Comparison of ENCODE assay signal across 26 mouse cellular contexts in genomic region chr7:71287441-71287840, GRCm38 (mm10).
"Had no signal": no experiment of that assay in that cellular context is flagged by ENCODE, and none has a peak within 500 bp of the region (broad histone marks: within the 10 kb centered on the region; RNA-seq: fewer than 3 reads in every experiment).

No protein-coding gene starts in this region.

- ATAC-seq: forebrain, embryonic 13.5 days; forebrain, embryonic 14.5 days; forebrain, embryonic 15.5 days; forebrain, embryonic 16.5 days; forebrain, postnatal 0 days had no signal

- H3K9ac ChIP-seq: embryonic facial prominence, embryonic 12.5 days; embryonic facial prominence, embryonic 13.5 days; embryonic facial prominence, embryonic 15.5 days; forebrain, embryonic 12.5 days; forebrain, embryonic 13.5 days; forebrain, embryonic 15.5 days; forebrain, postnatal 0 days had no signal

- H3K27ac ChIP-seq: embryonic facial prominence, embryonic 10.5 days; embryonic facial prominence, embryonic 12.5 days; embryonic facial prominence, embryonic 13.5 days; embryonic facial prominence, embryonic 15.5 days; forebrain, embryonic 10.5 days; forebrain, embryonic 12.5 days; forebrain, embryonic 13.5 days; forebrain, embryonic 15.5 days; gastrocnemius, adult 2 months; heart, adult 2 months; heart, embryonic 10.5 days had no signal

- H3K27me3 ChIP-seq: embryonic facial prominence, embryonic 12.5 days; embryonic facial prominence, embryonic 13.5 days; embryonic facial prominence, embryonic 15.5 days; forebrain, embryonic 12.5 days; forebrain, embryonic 13.5 days; forebrain, embryonic 15.5 days had no signal

- H3K4me2 ChIP-seq: embryonic facial prominence, embryonic 12.5 days; embryonic facial prominence, embryonic 13.5 days; embryonic facial prominence, embryonic 15.5 days; forebrain, embryonic 12.5 days; forebrain, embryonic 13.5 days; forebrain, embryonic 15.5 days had no signal

- DNase-seq: cerebellum, adult 9-11 months; cerebellum, postnatal 10 days; cerebellum, postnatal 14 days; cerebellum, postnatal 25 days; cerebellum, postnatal 36 days; embryo, embryonic 11 days; forebrain, postnatal 0 days; gastrocnemius, adult 2 months; gastrocnemius, postnatal 10 days; gastrocnemius, postnatal 14 days; gastrocnemius, postnatal 25 days; gastrocnemius, postnatal 36 days; heart, adult 18-20 months; heart, adult 2 months had no signal

- H3K4me1 ChIP-seq: embryonic facial prominence, embryonic 10.5 days; embryonic facial prominence, embryonic 12.5 days; embryonic facial prominence, embryonic 13.5 days; embryonic facial prominence, embryonic 15.5 days; forebrain, embryonic 10.5 days; forebrain, embryonic 12.5 days; forebrain, embryonic 13.5 days; forebrain, embryonic 15.5 days had no signal

- H3K4me3 ChIP-seq: embryonic facial prominence, embryonic 10.5 days; embryonic facial prominence, embryonic 12.5 days; embryonic facial prominence, embryonic 13.5 days; embryonic facial prominence, embryonic 15.5 days; erythroblast, embryonic 14.5 days; forebrain, embryonic 10.5 days; forebrain, embryonic 12.5 days; forebrain, embryonic 13.5 days; forebrain, embryonic 15.5 days; gastrocnemius, adult 2 months; heart, adult 2 months; heart, embryonic 10.5 days had no signal

- H3K36me3 ChIP-seq: embryonic facial prominence, embryonic 10.5 days; embryonic facial prominence, embryonic 12.5 days; embryonic facial prominence, embryonic 13.5 days; embryonic facial prominence, embryonic 15.5 days; forebrain, embryonic 10.5 days; forebrain, embryonic 12.5 days; forebrain, embryonic 15.5 days; heart, embryonic 10.5 days had no signal

- H3K9me3 ChIP-seq: embryonic facial prominence, embryonic 10.5 days; embryonic facial prominence, embryonic 13.5 days; embryonic facial prominence, embryonic 15.5 days; forebrain, embryonic 13.5 days; forebrain, embryonic 15.5 days; heart, embryonic 10.5 days had no signal
